Mouse (Mus musculus) hindbrain, embryonic 13.5 days (tissue): ENCODE measurements around the gene Rhobtb1. TPM values are rescaled to one million over a fixed set of nuclear protein-coding genes. Genes with fewer than 3 reads are reported as not detected.

Experiments
- ATAC-seq: fragments of 200-750 bp; cut with Nextera tagmentation; 2 replicates; pipeline ENCODE4 v1.8.0; 2017; ENCODE audit warnings: moderate TSS enrichment; ENCODE audit not compliant: low FRiP score
- H3K27ac ChIP-seq: fragments of 300-500 bp; sonication (generic); 2 replicates; pipeline ENCODE4 v1.5.1; 2015; ENCODE audit warnings: inconsistent platforms, mild to moderate bottlenecking, moderate library complexity
- H3K27me3 ChIP-seq: fragments of 300-500 bp; sonication (generic); 2 replicates; pipeline ENCODE4 v1.6.1; 2015; ENCODE audit warnings: mild to moderate bottlenecking, inconsistent platforms
- H3K36me3 ChIP-seq: fragments of 300-500 bp; sonication (generic); 2 replicates; pipeline ENCODE4 v1.6.1; 2015; ENCODE audit warnings: mild to moderate bottlenecking, inconsistent platforms
- H3K4me1 ChIP-seq: fragments of 300-500 bp; sonication (generic); replicated peaks from 2 replicates; pipeline ENCODE4 v1.6.1; 2015; ENCODE audit warnings: inconsistent platforms
- H3K4me2 ChIP-seq: fragments of 300-500 bp; sonication (generic); 2 replicates; pipeline ENCODE4 v1.6.1; 2015; ENCODE audit warnings: inconsistent platforms, mild to moderate bottlenecking, moderate library complexity
- H3K4me3 ChIP-seq: fragments of 300-500 bp; sonication (generic); 2 replicates; pipeline ENCODE4 v1.5.1; 2015; ENCODE audit warnings: mild to moderate bottlenecking, inconsistent platforms
- H3K9ac ChIP-seq: fragments of 300-500 bp; sonication (generic); 2 replicates; pipeline ENCODE4 v1.6.1; 2015; ENCODE audit warnings: mild to moderate bottlenecking, inconsistent platforms
- H3K9me3 ChIP-seq: fragments of 300-500 bp; sonication (generic); 2 replicates; pipeline ENCODE4 v1.6.1; 2016; ENCODE audit warnings: inconsistent platforms
- WGBS: fragments of 180-500 bp; shearing (Covaris S2); methylation state at CpG from one replicate; pipeline ENCODE4 v1.1.7; 2015; 5-methylcytosine and 5-hydroxymethylcytosine counted together
- polyA plus RNA-seq: library from polyadenylated mRNA; unstranded; fragments of >200 nt; fragmentation: Nextera tagmentation; extraction: Ambion mirVana; gene quantifications from 2 replicates; pipeline ENCODE4 v1.2.1, GENCODE M21; 2015

The Rhobtb1 gene
- polyA plus RNA-seq, 1 experiment from 2014 or later, result 17.4 TPM

DNA sequence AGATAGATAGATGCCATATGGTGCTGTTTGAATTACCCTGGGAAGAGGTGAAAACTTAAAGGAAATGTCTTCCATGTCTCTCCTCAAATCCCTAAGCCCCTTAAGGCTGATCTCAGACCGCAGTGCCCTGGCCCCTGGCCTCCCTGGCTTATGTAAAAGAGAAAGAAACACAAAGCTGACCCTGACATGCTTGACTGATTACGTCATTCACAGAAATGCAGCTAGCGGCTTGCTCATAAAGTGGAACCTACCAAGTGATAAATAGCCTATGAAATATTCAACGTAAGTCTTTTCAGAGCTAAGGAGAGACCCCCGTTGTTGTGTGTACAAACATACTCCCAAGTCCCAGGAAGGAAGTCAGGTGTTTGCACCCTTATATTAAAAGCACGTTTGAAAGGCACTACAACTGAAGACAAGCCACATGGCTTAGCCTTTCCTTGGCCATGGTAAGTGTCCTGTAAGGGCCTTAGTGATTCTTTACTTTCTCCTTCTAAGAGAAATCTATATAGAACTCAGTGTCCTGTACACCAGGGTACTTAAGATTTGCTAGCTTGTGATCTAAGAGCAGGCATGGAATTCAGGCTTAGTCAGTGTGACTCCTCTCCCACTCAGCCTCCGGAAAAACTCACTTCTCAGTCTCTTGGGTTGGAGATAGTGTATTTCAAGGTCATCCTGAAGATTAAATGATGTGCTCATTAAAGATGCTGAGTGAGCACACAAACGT lies 53.6 kb downstream of the Rhobtb1 start:
- no peak overlapping the region for H3K9ac ChIP-seq
- H3K9me3 ChIP-seq, result no peaks in the 10 kb centered on the region
- H3K4me1 ChIP-seq, result 0 out of 2 replicates have a peak, but pooled peaks cover 4% of the 10 kb centered on the region
- no peak overlapping the region for H3K4me2 ChIP-seq
- no peak overlapping the region for H3K27ac ChIP-seq
- ATAC-seq, result no peak
- WGBS, result 38% methylated on average over 8 of the region's 8 CpGs
- no peak overlapping the region for H3K4me3 ChIP-seq
- no peaks in the 10 kb centered on the region for H3K36me3 ChIP-seq
- no peaks in the 10 kb centered on the region for H3K27me3 ChIP-seq

DNA sequence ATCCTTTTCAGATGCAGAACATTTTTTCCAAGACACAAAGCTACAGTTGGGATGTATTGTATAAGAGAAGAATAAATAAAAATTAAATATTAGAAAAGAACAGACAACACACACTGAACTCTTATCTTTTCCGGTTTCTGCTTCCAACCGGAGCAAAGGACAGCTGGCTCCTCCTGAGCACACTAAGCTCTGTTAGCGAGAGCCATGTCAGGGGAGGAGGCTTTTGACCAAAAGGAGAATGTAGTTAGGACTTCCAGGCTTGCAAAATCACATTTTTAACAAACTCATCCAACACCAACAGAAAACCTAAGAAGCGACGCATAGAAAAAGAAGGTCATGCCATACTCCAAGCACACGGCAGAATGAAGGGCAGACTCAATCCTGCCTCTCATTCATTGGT lies 54.8 kb downstream of the Rhobtb1 start:
- H3K4me2 ChIP-seq, result no peak overlapping the region
- no peaks in the 10 kb centered on the region for H3K27me3 ChIP-seq
- 0 out of 2 replicates have a peak, but pooled peaks cover 4% of the 10 kb centered on the region for H3K4me1 ChIP-seq
- no peak overlapping the region for H3K27ac ChIP-seq
- H3K4me3 ChIP-seq, result no peak overlapping the region
- no peaks in the 10 kb centered on the region for H3K36me3 ChIP-seq
- no peak for ATAC-seq
- H3K9ac ChIP-seq, result no peak overlapping the region
- 94% methylated on average over 6 of the region's 6 CpGs for WGBS
- H3K9me3 ChIP-seq, result no peaks in the 10 kb centered on the region

DNA sequence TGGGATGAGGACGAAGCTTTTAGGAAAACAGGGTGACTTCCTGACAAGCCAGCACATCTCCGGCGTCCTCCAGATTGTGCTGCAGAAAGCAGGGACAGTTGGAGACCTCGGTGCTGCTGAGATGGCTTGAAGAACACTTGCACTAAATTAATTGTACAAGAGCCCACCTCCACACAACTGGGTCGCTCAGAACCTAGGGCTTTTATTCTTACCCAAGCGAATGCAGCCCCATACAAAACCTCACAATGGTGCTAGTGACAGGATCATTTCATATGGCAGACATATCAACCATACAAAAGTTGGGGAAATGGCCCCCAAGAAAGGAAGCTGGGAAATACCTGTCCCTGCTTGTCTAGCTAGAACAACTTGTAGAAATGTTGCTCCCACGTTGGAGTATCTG lies 56.2 kb downstream of the Rhobtb1 start:
- H3K4me3 ChIP-seq, result no peak overlapping the region
- WGBS, result 85% methylated on average over 7 of the region's 7 CpGs
- ATAC-seq, result no peak
- no peak overlapping the region for H3K4me2 ChIP-seq
- no peak overlapping the region for H3K9ac ChIP-seq
- no peaks in the 10 kb centered on the region for H3K27me3 ChIP-seq
- no peaks in the 10 kb centered on the region for H3K9me3 ChIP-seq
- no peaks in the 10 kb centered on the region for H3K36me3 ChIP-seq
- H3K27ac ChIP-seq, result no peak overlapping the region
- H3K4me1 ChIP-seq, result peaks cover 14% of the 10 kb centered on the region

DNA sequence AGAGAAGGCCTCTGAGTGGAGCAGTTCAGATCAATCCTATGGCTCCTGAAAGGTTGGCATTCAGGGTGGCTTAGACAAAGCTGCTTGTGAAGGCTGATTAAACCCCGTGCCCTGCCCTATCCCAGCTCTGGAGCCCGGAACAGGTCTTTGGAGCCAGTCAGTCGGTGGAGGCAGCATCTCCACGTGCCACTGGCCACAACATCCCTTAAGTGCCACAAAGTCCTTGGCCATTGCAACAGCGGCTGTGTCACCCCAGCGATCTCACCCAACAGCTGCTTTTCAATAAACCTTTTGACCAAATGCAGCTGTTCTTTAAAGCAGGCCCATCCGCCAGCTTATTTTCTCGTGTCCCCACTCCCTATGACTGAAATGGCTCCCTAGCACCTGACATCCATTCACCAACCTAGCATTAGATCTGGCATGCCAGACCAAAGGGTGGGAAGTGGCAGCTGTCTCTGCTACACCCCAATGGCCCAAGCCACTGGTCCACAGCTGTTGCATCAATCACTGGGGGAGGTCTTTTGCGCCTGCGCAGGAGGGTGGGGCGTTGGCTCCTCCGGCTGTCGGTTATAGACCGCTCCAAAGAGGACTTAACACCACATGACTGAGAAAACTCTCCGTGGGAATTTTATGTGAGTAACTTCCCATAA lies 56.9 kb downstream of the Rhobtb1 start:
- WGBS, result 87% methylated on average over 15 of the region's 15 CpGs
- H3K4me2 ChIP-seq, result no peak overlapping the region
- no peak for ATAC-seq

DNA sequence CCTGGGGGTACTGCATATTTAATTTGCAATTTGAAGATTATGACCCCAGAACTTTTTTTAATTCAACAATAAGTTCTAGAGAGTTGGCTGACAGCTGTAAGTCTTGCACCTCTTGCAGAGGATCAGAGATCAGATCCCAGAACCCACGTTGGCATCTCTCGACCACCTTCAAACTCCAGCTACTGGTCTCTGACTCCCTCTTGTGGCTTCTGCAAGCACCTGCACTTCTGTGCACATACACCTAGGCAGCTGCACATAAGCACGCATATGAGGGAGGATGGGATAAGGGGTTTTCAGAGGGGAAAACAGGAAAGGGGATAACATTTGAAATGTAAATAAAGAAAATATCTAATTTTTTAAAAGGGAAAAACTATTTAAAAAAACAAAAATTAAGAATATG lies 57.5 kb downstream of the Rhobtb1 start:
- no peak for ATAC-seq
- H3K9ac ChIP-seq, result no peak overlapping the region
- peaks cover 17% of the 10 kb centered on the region for H3K4me1 ChIP-seq
- H3K27ac ChIP-seq, result no peak overlapping the region
- no peaks in the 10 kb centered on the region for H3K36me3 ChIP-seq
- no peak overlapping the region for H3K4me2 ChIP-seq
- no peak overlapping the region for H3K4me3 ChIP-seq
- no peaks in the 10 kb centered on the region for H3K27me3 ChIP-seq
- H3K9me3 ChIP-seq, result no peaks in the 10 kb centered on the region
- 93% methylated on average over 3 of the region's 3 CpGs for WGBS

More for the DNA sequence above, 56.9 kb downstream of the Rhobtb1 start:
- no peak overlapping the region for H3K27ac ChIP-seq
- H3K4me1 ChIP-seq, result peaks cover 14% of the 10 kb centered on the region
- H3K9me3 ChIP-seq, result no peaks in the 10 kb centered on the region
- H3K36me3 ChIP-seq, result no peaks in the 10 kb centered on the region
- no peaks in the 10 kb centered on the region for H3K27me3 ChIP-seq
- no peak overlapping the region for H3K9ac ChIP-seq
- no peak overlapping the region for H3K4me3 ChIP-seq

DNA sequence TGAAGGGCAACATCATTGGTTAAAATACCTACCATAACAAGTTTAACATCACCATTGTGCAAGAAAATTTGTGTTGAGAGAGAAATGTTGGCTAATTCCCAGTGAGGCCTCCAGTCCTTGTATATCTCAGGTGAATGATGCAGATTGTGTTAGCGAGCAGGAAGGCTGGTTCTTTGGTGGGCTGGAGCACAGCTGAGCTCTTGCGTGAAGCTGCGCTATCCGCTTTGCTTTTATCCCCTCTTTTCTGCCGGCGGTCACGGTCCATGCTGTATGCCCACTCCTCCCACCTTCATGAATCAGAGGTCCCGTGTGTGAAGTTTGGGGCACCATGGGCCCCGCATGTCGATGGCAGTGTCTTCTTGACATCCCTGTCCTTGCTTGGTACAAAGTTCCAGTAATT lies 58.8 kb downstream of the Rhobtb1 start:
- Histone ChIP-seq H3K4me2 (no peak overlapping the region), H3K36me3 (no peaks in the 10 kb centered on the region), H3K27ac (no peak overlapping the region), H3K9ac (no peak overlapping the region), H3K9me3 (no peaks in the 10 kb centered on the region), H3K4me3 (no peak overlapping the region), H3K27me3 (no peaks in the 10 kb centered on the region), H3K4me1 (peaks cover 20% of the 10 kb centered on the region)
- 92% methylated on average over 10 of the region's 10 CpGs for WGBS
- no peak for ATAC-seq

DNA sequence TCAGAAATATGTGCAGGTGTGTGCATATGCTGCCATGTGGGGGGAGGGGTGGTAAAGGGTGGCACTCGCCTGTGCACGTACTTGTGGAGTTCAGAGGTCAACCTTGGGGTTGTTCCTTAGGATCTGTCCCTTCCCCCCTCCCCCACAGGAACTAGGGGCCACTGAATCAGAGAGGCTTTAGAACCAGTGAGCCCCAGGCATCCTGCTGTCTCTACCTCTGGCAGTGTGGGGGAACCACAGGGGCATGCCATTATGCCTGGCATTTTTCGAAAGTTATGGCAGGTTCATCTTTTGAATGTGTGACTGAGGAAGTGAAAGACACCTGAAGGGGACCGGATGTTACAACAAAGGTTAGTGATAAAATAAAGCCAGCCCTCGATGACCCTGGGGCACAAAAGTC lies 59.4 kb downstream of the Rhobtb1 start:
- 84% methylated on average over 5 of the region's 5 CpGs for WGBS
- H3K9me3 ChIP-seq, result no peaks in the 10 kb centered on the region
- H3K4me2 ChIP-seq, result no peak overlapping the region
- H3K9ac ChIP-seq, result no peak overlapping the region
- ATAC-seq, result no peak
- no peak overlapping the region for H3K27ac ChIP-seq
- no peaks in the 10 kb centered on the region for H3K27me3 ChIP-seq
- peaks cover 20% of the 10 kb centered on the region for H3K4me1 ChIP-seq
- no peaks in the 10 kb centered on the region for H3K36me3 ChIP-seq
- H3K4me3 ChIP-seq, result no peak overlapping the region

DNA sequence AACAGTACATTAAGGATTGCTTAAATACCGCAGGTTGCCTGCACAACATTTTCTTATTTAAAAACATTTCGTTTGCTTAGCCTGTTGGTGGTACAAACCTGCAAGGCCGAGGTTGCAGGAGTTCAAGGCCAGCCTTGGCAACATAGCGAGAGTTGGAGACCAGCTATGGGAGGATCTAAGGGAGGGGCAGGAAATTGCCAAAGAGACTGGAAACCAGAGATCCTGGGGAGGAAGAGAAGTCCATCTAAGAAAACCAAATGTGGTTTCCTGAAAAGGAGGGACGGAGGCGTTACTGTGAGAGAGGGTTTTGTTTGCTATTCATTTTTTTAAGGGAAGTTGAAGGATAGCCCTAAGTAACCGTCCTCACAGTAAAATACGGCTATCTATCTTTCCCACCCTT lies 60.3 kb downstream of the Rhobtb1 start:
- Histone ChIP-seq H3K27ac (peak overlapping the region; percentile 99), H3K9me3 (no peaks in the 10 kb centered on the region), H3K36me3 (peaks cover 4% of the 10 kb centered on the region), H3K9ac (peak overlapping the region; percentile 96), H3K27me3 (no peaks in the 10 kb centered on the region), H3K4me3 (peak overlapping the region; percentile 75), H3K4me2 (peak overlapping the region; percentile 82), H3K4me1 (peaks cover 20% of the 10 kb centered on the region)
- WGBS, result 63% methylated on average over 8 of the region's 8 CpGs
- no peak for ATAC-seq

DNA sequence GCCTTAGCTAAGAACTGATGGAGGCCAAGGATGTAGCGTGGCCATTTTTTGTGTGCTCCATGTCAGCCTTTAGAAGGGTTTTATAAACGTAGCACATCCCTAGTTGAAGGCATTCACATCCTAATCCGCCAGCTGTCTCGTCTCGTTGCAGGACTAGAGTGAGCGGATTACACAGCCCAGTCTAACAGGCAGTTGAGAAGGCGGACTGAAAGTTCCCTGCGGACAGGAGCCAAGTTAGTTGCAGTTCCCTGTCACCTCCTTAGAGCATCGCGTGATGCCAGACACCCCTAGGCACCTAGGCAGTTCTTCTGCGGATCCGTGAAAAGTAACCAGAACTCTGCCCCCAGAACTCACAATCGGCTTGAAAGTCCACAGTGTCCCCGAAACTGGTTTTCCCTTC lies 60.7 kb downstream of the Rhobtb1 start:
- 3% methylated on average over 14 of the region's 14 CpGs for WGBS

DNA sequence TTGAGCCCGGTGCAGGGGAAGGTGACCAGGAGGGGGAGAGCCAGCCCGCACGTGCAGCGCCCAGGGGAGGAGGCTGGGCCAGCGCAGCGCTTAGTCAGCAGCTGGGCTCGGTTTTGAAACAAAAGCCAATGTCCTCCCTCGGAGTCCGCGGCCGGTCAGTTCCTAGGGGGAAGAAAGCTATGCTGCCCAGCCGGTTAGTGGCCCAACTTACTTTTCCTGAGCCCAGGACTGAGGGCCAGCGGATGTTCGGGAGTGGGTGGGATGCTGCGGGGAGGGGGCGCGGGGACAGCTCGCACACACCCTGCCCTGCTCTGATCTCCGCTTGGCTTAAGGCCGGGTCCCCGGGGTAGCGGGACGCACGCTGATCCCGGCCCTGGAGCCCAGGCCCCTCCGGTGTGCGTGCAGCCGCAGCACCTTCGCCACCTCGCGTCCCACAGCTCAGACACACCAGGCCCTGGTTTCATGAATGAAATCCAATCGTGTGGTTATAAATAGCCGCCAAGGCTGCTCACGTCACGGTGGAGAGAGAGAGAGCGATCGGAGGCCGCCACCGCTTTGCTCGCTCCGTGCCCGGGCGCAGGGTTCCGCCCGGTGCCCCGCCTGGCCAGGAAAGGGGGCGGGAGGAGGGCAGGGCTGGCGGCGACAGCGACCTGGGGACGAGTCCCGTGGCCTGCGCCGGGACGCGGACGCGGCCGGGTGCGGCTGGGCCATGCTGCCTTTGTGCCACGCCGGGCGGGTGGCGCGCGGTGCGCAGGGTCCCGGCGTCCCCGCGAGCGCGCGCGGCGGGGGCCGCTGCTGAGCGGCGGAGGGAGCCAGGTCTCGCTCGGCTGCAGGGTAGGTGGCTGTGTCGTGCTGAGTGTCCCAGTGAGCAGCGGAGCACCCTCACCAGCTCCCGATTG lies 61.6 kb downstream of the Rhobtb1 start, which contains the start of gene A930033H14Rik:
A930033H14Rik (minus strand) TSS at position 557 of the 899 bp plus-strand sequence.
- Histone ChIP-seq H3K36me3 (peaks cover 13% of the 10 kb centered on the region), H3K4me2 (peak within 1 kb of the TSS; percentile 82), H3K27ac (peak within 1 kb of the TSS; percentile 99), H3K4me1 (peaks cover 20% of the 10 kb centered on the region), H3K4me3 (peak within 1 kb of the TSS; percentile 75), H3K9ac (peak within 1 kb of the TSS; percentile 96), H3K27me3 (no peaks in the 10 kb centered on the region), H3K9me3 (no peaks in the 10 kb centered on the region)
- peak; percentile 93 for ATAC-seq
- under 1% methylated on average over 65 of the region's 84 CpGs for WGBS

More for the DNA sequence above, 60.7 kb downstream of the Rhobtb1 start:
- Histone ChIP-seq H3K27me3 (no peaks in the 10 kb centered on the region), H3K9me3 (no peaks in the 10 kb centered on the region), H3K36me3 (peaks cover 5% of the 10 kb centered on the region), H3K27ac (peak overlapping the region; percentile 99), H3K4me1 (peaks cover 20% of the 10 kb centered on the region), H3K4me2 (peak overlapping the region; percentile 82), H3K9ac (peak overlapping the region; percentile 96), H3K4me3 (peak overlapping the region; percentile 75)
- ATAC-seq, result no peak

DNA sequence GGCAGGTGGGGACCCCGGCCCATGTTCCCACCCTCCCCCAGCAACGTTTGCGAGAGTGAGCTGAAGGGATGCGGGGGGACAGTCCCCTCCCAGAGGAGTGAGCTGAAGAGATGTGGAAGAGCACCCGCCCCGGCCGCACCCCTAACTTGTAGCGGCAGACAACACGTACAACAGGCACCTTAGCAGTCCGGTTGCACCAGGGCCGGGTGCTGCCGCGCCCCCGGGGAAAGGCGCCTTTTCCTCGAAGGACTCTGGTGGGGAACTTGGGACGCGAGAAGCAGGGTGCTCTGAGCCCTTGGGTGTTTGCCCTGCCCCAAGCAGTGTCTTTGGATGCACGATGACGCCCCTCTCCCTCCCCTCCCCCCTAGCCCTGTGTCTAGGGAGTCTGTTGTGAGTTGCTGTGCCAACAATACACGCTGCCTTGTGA lies 62.2 kb downstream of the Rhobtb1 start:
- Histone ChIP-seq H3K36me3 (peaks cover 18% of the 10 kb centered on the region), H3K4me3 (peak overlapping the region; percentile 75), H3K4me1 (peaks cover 20% of the 10 kb centered on the region), H3K4me2 (peak overlapping the region; percentile 82), H3K27ac (peak overlapping the region; percentile 99), H3K9me3 (no peaks in the 10 kb centered on the region), H3K9ac (peak overlapping the region; percentile 96), H3K27me3 (no peaks in the 10 kb centered on the region)
- peak; percentile 47 for ATAC-seq
- 0% methylated on average over 19 of the region's 21 CpGs for WGBS

DNA sequence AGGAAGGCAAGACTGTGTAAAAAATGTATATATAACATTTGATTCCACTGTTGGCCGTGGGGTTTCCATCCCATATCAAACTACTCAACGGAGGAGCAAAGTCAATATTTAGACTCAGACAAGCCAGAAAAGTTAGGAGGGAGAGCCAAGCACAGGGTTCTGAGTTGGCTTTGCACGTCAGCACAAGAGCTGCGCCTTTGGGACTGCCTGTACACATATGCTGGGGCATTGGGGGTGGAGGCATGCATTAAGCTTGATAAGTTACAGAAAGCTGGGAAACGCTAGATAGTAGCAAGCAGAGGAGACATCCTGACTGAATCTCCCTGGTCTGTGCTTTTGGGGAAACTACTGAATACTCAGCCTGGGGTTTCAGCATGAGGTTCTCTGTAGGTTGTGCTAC lies 62.8 kb downstream of the Rhobtb1 start:
- peak overlapping the region; percentile 99 for H3K27ac ChIP-seq

More for the DNA sequence above, 62.8 kb downstream of the Rhobtb1 start:
- ATAC-seq, result no peak
- Histone ChIP-seq H3K36me3 (peaks cover 23% of the 10 kb centered on the region), H3K27me3 (no peaks in the 10 kb centered on the region), H3K4me1 (peaks cover 20% of the 10 kb centered on the region), H3K4me3 (peak overlapping the region; percentile 75), H3K4me2 (peak overlapping the region; percentile 82), H3K9me3 (no peaks in the 10 kb centered on the region), H3K9ac (peak overlapping the region; percentile 96)
- 32% methylated on average over 5 of the region's 5 CpGs for WGBS
